Mouse (Mus musculus) ES-Bruce4 (cell line): Measurements from ENCODE around the gene Zfp184. TPM values are rescaled to one million over a fixed set of nuclear protein-coding genes. Genes with fewer than 3 reads are reported as not detected.

ENCODE experiments used
- H3K27ac ChIP-seq: 2 replicates; pipeline ENCODE4 v1.5.1; 2012; ENCODE audit warnings: low read length, inconsistent platforms; ENCODE audit not compliant: insufficient read depth
- H3K27me3 ChIP-seq: 2 replicates; pipeline ENCODE4 v1.6.1; 2012; ENCODE audit warnings: mild to moderate bottlenecking, low read length, inconsistent platforms; ENCODE audit not compliant: control insufficient read depth, poor library complexity, insufficient read depth, severe bottlenecking
- H3K36me3 ChIP-seq: 2 replicates; pipeline ENCODE4 v1.6.1; 2012; ENCODE audit warnings: inconsistent platforms, mild to moderate bottlenecking, low read length, moderate library complexity; ENCODE audit not compliant: control insufficient read depth, poor library complexity, insufficient read depth, severe bottlenecking
- H3K4me1 ChIP-seq: one replicate; pipeline ENCODE4 v1.8.1; 2011; ENCODE audit warnings: low read length; ENCODE audit not compliant: control insufficient read depth, insufficient read depth
- H3K4me3 ChIP-seq: 2 replicates; pipeline ENCODE4 v1.5.1; 2011; ENCODE audit warnings: low read depth, mild to moderate bottlenecking, low read length
- H3K9ac ChIP-seq: 2 replicates; pipeline ENCODE4 v1.6.1; 2012; ENCODE audit warnings: low read depth, mild to moderate bottlenecking, inconsistent platforms; ENCODE audit not compliant: poor library complexity, severe bottlenecking
- H3K9me3 ChIP-seq: replicated peaks from 2 replicates; pipeline ENCODE4 v1.6.1; 2012; ENCODE audit warnings: mild to moderate bottlenecking, low read length, inconsistent platforms; ENCODE audit not compliant: control insufficient read depth, poor library complexity, insufficient read depth, severe bottlenecking
- CTCF ChIP-seq: IDR thresholded peaks from one replicate; pipeline ENCODE4 v1.8.1; 2011; ENCODE audit warnings: low read depth, low read length
- EP300 ChIP-seq: IDR thresholded peaks from 2 replicates; pipeline ENCODE4 v1.6.1; 2011; ENCODE audit warnings: low read depth, low read length; ENCODE audit not compliant: insufficient read depth
- POLR2A ChIP-seq: IDR thresholded peaks from one replicate; pipeline ENCODE4 v1.8.1; 2011; ENCODE audit warnings: low read length; ENCODE audit not compliant: insufficient read depth
- polyA plus RNA-seq: library from polyadenylated mRNA; stranded (reverse); fragments of >200 nt; gene quantifications from 2 replicates; pipeline ENCODE4 v1.2.4, GENCODE M21; 2011; ENCODE audit warnings: low read depth; ENCODE audit not compliant: missing spikeins, insufficient read depth, insufficient read length

Gene Zfp184
- polyA plus RNA-seq, 1 experiment = 11.5 TPM

DNA sequence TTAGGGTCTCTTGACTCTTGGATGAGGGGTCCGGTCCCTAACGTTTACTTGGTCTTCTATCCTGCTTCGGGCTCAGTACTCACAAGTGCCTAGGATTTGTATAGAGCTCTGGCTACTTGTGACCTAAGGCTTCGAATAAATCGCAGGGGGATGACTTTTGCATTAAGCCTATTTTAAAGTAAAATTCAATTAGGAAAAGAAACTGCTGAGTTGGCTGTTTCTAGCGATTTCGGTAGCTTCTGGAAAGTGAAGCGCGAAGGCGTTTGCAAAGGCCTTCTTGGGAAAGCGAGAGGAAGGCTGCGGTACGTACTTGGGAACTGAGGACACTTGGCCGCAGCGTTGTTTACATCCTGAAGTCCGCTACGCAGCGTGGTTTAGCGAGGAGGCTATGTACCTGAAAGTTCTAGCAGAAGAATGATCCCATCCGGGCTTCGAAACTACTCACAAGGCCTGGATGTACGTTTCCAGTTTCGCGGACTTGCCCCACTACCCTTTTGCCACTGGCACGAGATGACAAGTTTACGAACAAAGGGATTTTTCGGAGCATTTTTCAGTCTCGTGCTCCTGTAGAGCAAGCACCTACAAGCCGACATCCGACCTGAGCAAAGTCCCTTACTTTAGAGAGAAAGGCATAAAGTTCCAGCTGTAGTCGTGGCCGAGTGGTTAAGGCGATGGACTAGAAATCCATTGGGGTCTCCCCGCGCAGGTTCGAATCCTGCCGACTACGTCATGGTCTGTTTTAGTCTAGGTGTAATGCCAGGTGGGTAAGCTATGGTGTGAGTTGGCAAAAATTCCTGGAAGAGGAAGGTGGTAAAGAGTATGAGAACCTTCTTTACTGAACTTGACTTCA is 26.1 kb upstream of the Zfp184 start:
- Histone ChIP-seq H3K36me3 (no peaks in the 10 kb centered on the region), H3K4me3 (peak overlapping the region; percentile 92), H3K4me1 (no peaks in the 10 kb centered on the region), H3K9ac (peak overlapping the region; percentile 85), H3K27me3 (no peaks in the 10 kb centered on the region), H3K27ac (peak overlapping the region; percentile 84), H3K9me3 (no peaks in the 10 kb centered on the region)
- no peak for TF ChIP-seq POLR2A
- TF ChIP-seq EP300 = no peak
- no peak for TF ChIP-seq CTCF

DNA sequence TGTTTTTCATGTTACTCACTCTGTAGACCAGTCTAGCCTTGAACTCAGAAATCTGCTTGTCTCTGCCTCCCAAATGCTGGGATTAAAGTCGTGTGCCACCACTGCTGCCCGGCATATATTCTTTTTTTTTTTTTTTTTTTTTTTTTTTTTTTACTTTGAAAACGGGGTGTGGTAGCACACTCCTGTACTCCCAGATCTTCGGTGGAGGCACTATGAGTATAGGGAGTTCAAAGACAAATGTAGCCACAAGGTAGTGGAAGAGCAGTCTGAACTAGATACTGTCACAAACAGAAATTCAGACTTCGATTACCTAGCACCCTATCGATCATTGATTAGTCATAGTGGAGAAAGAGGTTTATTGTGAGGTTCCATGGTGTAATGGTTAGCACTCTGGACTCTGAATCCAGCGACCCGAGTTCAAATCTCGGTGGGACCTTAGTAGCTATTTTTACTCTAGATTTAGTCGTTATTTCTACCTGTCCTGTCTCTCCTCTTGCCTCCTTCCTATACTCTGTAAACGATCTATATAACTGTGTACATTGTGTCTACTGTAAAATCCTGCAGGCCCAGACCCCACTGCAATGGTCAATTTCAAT is 25.0 kb upstream of the Zfp184 start:
- no peaks in the 10 kb centered on the region for H3K27me3 ChIP-seq
- H3K4me1 ChIP-seq = no peaks in the 10 kb centered on the region
- no peaks in the 10 kb centered on the region for H3K9me3 ChIP-seq
- TF ChIP-seq EP300 (no peak), POLR2A (no peak), CTCF (no peak)
- peak overlapping the region; percentile 84; the same call in 1 of the 2 replicates for H3K27ac ChIP-seq
- H3K9ac ChIP-seq = peak overlapping the region; percentile 85
- H3K4me3 ChIP-seq = peak overlapping the region; percentile 75
- no peaks in the 10 kb centered on the region for H3K36me3 ChIP-seq

DNA sequence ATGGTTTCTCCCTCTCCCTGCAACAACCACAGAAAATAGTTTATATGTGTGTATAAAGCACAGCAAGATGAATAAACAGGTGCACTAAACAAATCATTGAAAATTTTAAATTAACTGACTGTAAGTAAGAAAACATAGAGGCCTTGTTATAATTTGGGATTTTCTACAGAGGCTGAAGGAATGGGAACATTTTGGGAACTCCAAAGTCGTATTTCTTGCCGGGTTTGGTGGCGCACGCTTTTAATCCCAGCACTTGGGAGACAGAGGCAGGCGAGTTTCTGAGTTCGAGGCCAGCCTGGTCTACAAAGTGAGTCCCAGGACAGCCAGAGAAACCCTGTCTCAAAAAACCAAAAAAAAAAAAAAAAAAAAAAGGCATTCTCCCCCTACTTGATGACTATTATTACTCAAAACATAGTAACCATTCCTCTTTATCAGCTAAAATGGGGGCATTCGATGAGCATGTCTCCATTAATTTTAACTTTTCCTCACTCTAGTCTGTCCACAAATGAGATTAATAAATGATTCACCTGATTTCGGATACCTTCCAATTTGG is 24.1 kb upstream of the Zfp184 start:
- no peaks in the 10 kb centered on the region for H3K27me3 ChIP-seq
- H3K9ac ChIP-seq = 0 out of 2 replicates have a peak overlapping the region, but pooled peaks have one; percentile 85
- no peaks in the 10 kb centered on the region for H3K36me3 ChIP-seq
- H3K4me1 ChIP-seq = no peaks in the 10 kb centered on the region
- TF ChIP-seq CTCF (no peak), POLR2A (no peak), EP300 (no peak)
- H3K4me3 ChIP-seq = no peak overlapping the region
- H3K27ac ChIP-seq = no peak overlapping the region
- no peaks in the 10 kb centered on the region for H3K9me3 ChIP-seq

DNA sequence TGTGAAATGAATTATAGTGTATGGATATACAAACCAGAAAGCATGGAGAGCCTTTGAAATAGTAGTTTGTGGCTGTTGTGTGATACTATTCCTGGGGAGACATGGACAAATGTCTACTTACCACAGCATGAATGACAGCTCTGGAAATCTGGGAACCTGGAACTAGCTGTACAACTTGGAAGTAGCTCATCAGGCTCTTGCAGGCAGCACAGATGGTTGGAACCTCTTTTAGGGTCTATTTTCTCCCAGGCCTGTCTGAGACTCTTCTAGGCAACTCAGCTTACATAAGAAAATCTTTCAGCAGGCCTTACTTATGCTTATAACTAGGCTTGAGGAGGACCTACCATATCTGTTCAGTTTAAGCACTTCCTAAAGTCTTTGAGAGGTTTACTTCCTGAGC is 21.5 kb upstream of the Zfp184 start:
- H3K4me1 ChIP-seq = no peaks in the 10 kb centered on the region
- TF ChIP-seq POLR2A (no peak), EP300 (no peak), CTCF (no peak)
- H3K27me3 ChIP-seq = no peaks in the 10 kb centered on the region
- no peak overlapping the region for H3K9ac ChIP-seq
- H3K9me3 ChIP-seq = no peaks in the 10 kb centered on the region
- no peaks in the 10 kb centered on the region for H3K36me3 ChIP-seq
- H3K27ac ChIP-seq = no peak overlapping the region
- H3K4me3 ChIP-seq = no peak overlapping the region

DNA sequence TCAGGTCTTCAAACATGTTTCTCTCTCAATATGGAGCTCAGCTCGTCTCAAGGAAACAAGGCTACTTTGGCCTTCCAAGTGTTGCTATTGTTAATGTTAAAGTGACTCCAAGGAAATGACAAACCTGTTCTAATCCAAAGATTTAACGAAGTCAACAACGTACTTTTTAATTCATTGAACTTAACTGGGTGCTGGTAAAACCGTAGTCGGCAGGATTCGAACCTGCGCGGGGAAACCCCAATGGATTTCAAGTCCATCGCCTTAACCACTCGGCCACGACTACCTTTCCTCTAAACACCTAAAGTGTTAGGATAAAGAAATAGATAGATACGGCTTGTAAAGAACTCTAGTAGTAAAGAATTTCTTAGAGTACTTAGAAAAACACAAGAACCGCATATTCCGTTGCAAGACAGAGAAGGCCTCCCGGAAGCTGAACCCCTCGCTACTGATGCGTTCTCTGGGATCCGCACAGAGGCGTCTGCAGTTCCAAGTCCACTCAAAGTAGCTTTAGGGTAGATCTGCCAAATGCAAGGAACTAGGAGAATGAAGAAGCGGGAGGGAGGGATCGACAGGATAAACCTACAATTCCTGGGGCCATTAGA is 20.1 kb upstream of the Zfp184 start:
- peak overlapping the region; percentile 58; the same call in 1 of the 2 replicates for H3K27ac ChIP-seq
- H3K9ac ChIP-seq = peak overlapping the region; percentile 96
- no peaks in the 10 kb centered on the region for H3K9me3 ChIP-seq
- TF ChIP-seq EP300 = no peak
- no peak for TF ChIP-seq POLR2A
- TF ChIP-seq CTCF = no peak
- H3K36me3 ChIP-seq = no peaks in the 10 kb centered on the region
- peak overlapping the region; percentile 94 for H3K4me3 ChIP-seq
- no peaks in the 10 kb centered on the region for H3K4me1 ChIP-seq
- no peaks in the 10 kb centered on the region for H3K27me3 ChIP-seq
